Comparison of ENCODE assay signal across 8 mouse cellular contexts in the genomic region with DNA sequence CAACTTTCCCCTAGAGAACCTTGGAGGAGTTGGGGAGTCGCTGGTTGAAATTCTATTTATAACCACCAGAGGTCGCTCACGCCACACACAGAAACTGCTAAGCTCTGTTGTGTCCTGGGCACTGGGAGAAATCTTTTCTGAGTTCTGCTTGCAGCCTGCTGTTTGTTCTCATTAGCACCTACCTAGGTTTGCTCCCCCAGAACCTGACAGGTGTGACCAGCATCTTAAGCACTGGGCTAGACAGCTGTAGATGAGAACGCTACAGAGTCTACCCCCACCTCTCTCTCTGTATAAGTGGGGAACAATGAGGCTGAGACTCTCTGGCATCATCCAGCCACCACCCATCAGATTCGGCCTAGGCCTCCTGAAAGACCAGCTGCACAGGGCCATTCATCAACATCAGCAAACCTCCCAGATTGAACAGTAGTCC. TPM values are rescaled to one million over a fixed set of nuclear protein-coding genes. Genes with fewer than 3 reads are reported as not detected.
DNase-seq lines count a peak whose midpoint lies in the region; ATAC-seq and TF ChIP-seq lines count a peak whose summit lies in the region.

No protein-coding gene starts in this region.

- H3K4me3 ChIP-seq in kidney, adult 2 months (ENCODE audit: insufficient read depth, low read depth, low read length), result no peak overlapping the region
- no peak overlapping the region for H3K4me3 ChIP-seq in hindbrain, embryonic 14.5 days (replicated peaks; ENCODE audit: low read length)
- H3K4me3 ChIP-seq in limb, embryonic 13.5 days, result no peak overlapping the region
- no peak overlapping the region for H3K4me3 ChIP-seq in neural tube, embryonic 12.5 days

- peak; percentile 44 for DNase-seq in kidney, adult 2 months
- DNase-seq in kidney, adult 8-10 months, result no peak
- peak; percentile 39 for DNase-seq in Muller cell, postnatal 12 days (ENCODE audit: inconsistent ontology term)
- peak; percentile 55 for DNase-seq in embryo, embryonic 9.5 days (ENCODE audit: extremely low spot score)
- DNase-seq in hindbrain, embryonic 14.5 days (ENCODE audit: low spot score), result peak; percentile 85
- no peak for DNase-seq in gastrocnemius, adult 8-10 months (ENCODE audit: low spot score in 2 of 2)

- H3K9ac ChIP-seq in hindbrain, embryonic 14.5 days, result no peak overlapping the region
- H3K9ac ChIP-seq in limb, embryonic 13.5 days, result no peak overlapping the region
- no peak overlapping the region for H3K9ac ChIP-seq in neural tube, embryonic 12.5 days

- ATAC-seq in hindbrain, embryonic 14.5 days (ENCODE audit: low FRiP score), result peak; percentile 65; the same call in 1 of the 2 replicates
- peak; percentile 44; the same call in 1 of the 2 replicates for ATAC-seq in limb, embryonic 13.5 days (ENCODE audit: low FRiP score, low read depth)
- peak; percentile 77 for ATAC-seq in neural tube, embryonic 12.5 days (ENCODE audit: low FRiP score, low read depth)

- 23% methylated on average over 5 of the region's 5 CpGs for WGBS in kidney, adult 2 months
- 13% methylated on average over 5 of the region's 5 CpGs for WGBS in hindbrain, embryonic 14.5 days
- 13% methylated on average over 5 of the region's 5 CpGs for WGBS in limb, embryonic 13.5 days
- 6% methylated on average over 5 of the region's 5 CpGs for WGBS in neural tube, embryonic 12.5 days

- H3K9me3 ChIP-seq in hindbrain, embryonic 14.5 days (ENCODE audit: control insufficient read depth, low read length), result peaks cover 9% of the 10 kb centered on the region
- peaks cover 4% of the 10 kb centered on the region for H3K9me3 ChIP-seq in limb, embryonic 13.5 days
- H3K9me3 ChIP-seq in neural tube, embryonic 12.5 days, result peaks cover 8% of the 10 kb centered on the region

- H3K4me2 ChIP-seq in hindbrain, embryonic 14.5 days (replicated peaks), result no peak overlapping the region
- no peak overlapping the region for H3K4me2 ChIP-seq in limb, embryonic 13.5 days (replicated peaks)
- H3K4me2 ChIP-seq in neural tube, embryonic 12.5 days (replicated peaks), result no peak overlapping the region

- no peaks in the 10 kb centered on the region for H3K36me3 ChIP-seq in kidney, adult 2 months (ENCODE audit: control insufficient read depth, insufficient read depth, low read length)
- no peaks in the 10 kb centered on the region for H3K36me3 ChIP-seq in hindbrain, embryonic 14.5 days (replicated peaks; ENCODE audit: control insufficient read depth, insufficient read depth)
- no peaks in the 10 kb centered on the region for H3K36me3 ChIP-seq in limb, embryonic 13.5 days
- H3K36me3 ChIP-seq in neural tube, embryonic 12.5 days, result no peaks in the 10 kb centered on the region

- H3K27me3 ChIP-seq in kidney, adult 2 months (replicated peaks; ENCODE audit: control insufficient read depth, insufficient read depth, low read length), result no peaks in the 10 kb centered on the region
- no peaks in the 10 kb centered on the region for H3K27me3 ChIP-seq in hindbrain, embryonic 14.5 days (ENCODE audit: control insufficient read depth, insufficient read depth, low read length)
- no peaks in the 10 kb centered on the region for H3K27me3 ChIP-seq in limb, embryonic 13.5 days
- no peaks in the 10 kb centered on the region for H3K27me3 ChIP-seq in neural tube, embryonic 12.5 days (replicated peaks)

- no peak overlapping the region for H3K27ac ChIP-seq in kidney, adult 2 months (ENCODE audit: insufficient read depth, low read depth, low read length)
- H3K27ac ChIP-seq in hindbrain, embryonic 14.5 days, result 0 out of 2 replicates have a peak overlapping the region, but pooled peaks have one; percentile 32
- no peak overlapping the region for H3K27ac ChIP-seq in limb, embryonic 13.5 days
- no peak overlapping the region for H3K27ac ChIP-seq in neural tube, embryonic 12.5 days

- TF ChIP-seq POLR2A in kidney, adult 2 months (IDR thresholded peaks at IDR 0.05; ENCODE audit: low read depth, low read length), result no peak

- no peaks in the 10 kb centered on the region for H3K4me1 ChIP-seq in kidney, adult 2 months (ENCODE audit: control insufficient read depth, insufficient read depth, low read length)
- no peaks in the 10 kb centered on the region for H3K4me1 ChIP-seq in hindbrain, embryonic 14.5 days (replicated peaks; ENCODE audit: control insufficient read depth, insufficient read depth, low read length)
- no peaks in the 10 kb centered on the region for H3K4me1 ChIP-seq in limb, embryonic 13.5 days
- 0 out of 2 replicates have a peak, but pooled peaks cover 1% of the 10 kb centered on the region for H3K4me1 ChIP-seq in neural tube, embryonic 12.5 days

- TF ChIP-seq CTCF in kidney, adult 2 months (conservative IDR thresholded peaks at IDR 0.05; ENCODE audit: insufficient read depth, insufficient read length, low read depth, low read length), result peak; percentile 80

RNA-seq across cellular contexts. Expression of gene Gna12, which starts 17.1 kb away (rescaled TPM):
- polyA plus RNA-seq in kidney, adult 2 months (2012; rRNA removed), result 122 and 136 TPM in 2 replicates
- polyA plus RNA-seq in hindbrain, embryonic 14.5 days (2014; fragmentation: Nextera tagmentation; extraction: Ambion mirVana), result 23.8 and 25.0 TPM in 2 replicates
- 12.0 and 13.8 TPM in 2 replicates for polyA plus RNA-seq in limb, embryonic 13.5 days (2015; fragmentation: Nextera tagmentation; extraction: Ambion mirVana)
- 77.6 and 85.3 TPM in 2 replicates for polyA plus RNA-seq in neural tube, embryonic 12.5 days (2016; fragmentation: Nextera tagmentation; extraction: Ambion mirVana)
- total RNA-seq in gastrocnemius, adult 8-10 months (2022), result 10 to 100 TPM; 21.4 to 30.8 (median 24.5) TPM

Comparison
In these comparisons a context has a peak if more than half of its experiments do, and no peak if none do; other contexts are left out.
1. DNase-seq: peak in kidney, adult 2 months (single experiment), Muller cell, postnatal 12 days (single experiment), embryo, embryonic 9.5 days (single experiment) and hindbrain, embryonic 14.5 days (single experiment); none in kidney, adult 8-10 months (0 of 2) and gastrocnemius, adult 8-10 months (0 of 2).
2. Peak in every context shown above with its lines, with median percentiles within 50 percentile points of each other: ATAC-seq.